Mouse (Mus musculus) hindbrain, embryonic 10.5 days (tissue): ENCODE results near the gene Fcrla. TPM values are rescaled to one million over a fixed set of nuclear protein-coding genes. Genes with fewer than 3 reads are reported as not detected.
A peak's percentile ranks its signal among the peaks of the same experiment; 100 is the strongest.

Experiments
- DNase-seq: peaks from one replicate; pipeline ENCODE4 v3.0.0-alpha.2; 2017; ENCODE audit warnings: low spot score
- H3K27ac ChIP-seq: fragments of 300-500 bp; sonication (generic); 2 replicates; pipeline ENCODE4 v1.5.1; 2016; ENCODE audit warnings: mild to moderate bottlenecking, moderate library complexity
- H3K27me3 ChIP-seq: fragments of 300-500 bp; sonication (generic); 2 replicates; pipeline ENCODE4 v1.6.1; 2016; ENCODE audit warnings: mild to moderate bottlenecking; ENCODE audit not compliant: poor library complexity, insufficient read depth, severe bottlenecking
- H3K36me3 ChIP-seq: fragments of 300-500 bp; sonication (generic); 2 replicates; pipeline ENCODE4 v1.6.1; 2016; ENCODE audit warnings: mild to moderate bottlenecking, moderate library complexity
- H3K4me1 ChIP-seq: fragments of 300-500 bp; sonication (generic); replicated peaks from 2 replicates; pipeline ENCODE4 v1.6.1; 2016; ENCODE audit warnings: mild to moderate bottlenecking
- H3K4me3 ChIP-seq: fragments of 300-500 bp; sonication (generic); 2 replicates; pipeline ENCODE4 v1.5.1; 2016; ENCODE audit warnings: mild to moderate bottlenecking, moderate library complexity
- H3K9me3 ChIP-seq: fragments of 300-500 bp; sonication (generic); 2 replicates; pipeline ENCODE4 v1.6.1; 2016; ENCODE audit warnings: mild to moderate bottlenecking, moderate library complexity
- WGBS: fragments of 180-500 bp; shearing (Covaris S2); methylation state at CpG from one replicate; pipeline ENCODE4 v1.1.7; 2016; 5-methylcytosine and 5-hydroxymethylcytosine counted together
- polyA plus RNA-seq: library from polyadenylated mRNA; unstranded; fragments of >200 nt; fragmentation: Nextera tagmentation; extraction: Ambion mirVana; gene quantifications from 2 replicates; pipeline ENCODE4 v1.2.1, GENCODE M21; 2016

Gene Fcrla
- polyA plus RNA-seq, 1 experiment from 2014 or later, result not detected

DNA sequence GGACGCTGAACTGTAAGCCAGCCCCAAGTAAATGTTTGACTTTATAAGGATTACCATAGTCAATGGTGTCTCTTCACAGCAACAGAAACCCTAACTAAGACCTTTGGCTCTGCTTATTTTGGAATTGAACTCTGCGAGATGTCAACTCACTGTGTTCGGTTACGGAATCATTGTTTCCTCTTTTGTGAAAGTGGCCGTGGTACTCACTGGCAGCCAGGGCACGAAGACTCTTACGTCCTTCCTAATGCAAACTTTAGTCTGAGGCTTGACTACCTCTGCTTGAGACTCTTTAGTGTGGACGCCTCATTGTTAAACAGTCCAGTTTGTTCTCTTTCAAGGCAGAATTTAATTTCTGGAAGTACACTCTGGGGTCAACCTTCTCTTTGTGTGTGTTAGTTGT, 8.1 kb downstream of the Fcrla start:
- Histone ChIP-seq H3K4me1 (no peaks in the 10 kb centered on the region), H3K27me3 (no peaks in the 10 kb centered on the region), H3K9me3 (no peaks in the 10 kb centered on the region), H3K4me3 (no peak overlapping the region), H3K36me3 (no peaks in the 10 kb centered on the region), H3K27ac (no peak overlapping the region)
- DNase-seq, result no peak
- WGBS, result 93% methylated on average over 8 of the region's 8 CpGs

DNA sequence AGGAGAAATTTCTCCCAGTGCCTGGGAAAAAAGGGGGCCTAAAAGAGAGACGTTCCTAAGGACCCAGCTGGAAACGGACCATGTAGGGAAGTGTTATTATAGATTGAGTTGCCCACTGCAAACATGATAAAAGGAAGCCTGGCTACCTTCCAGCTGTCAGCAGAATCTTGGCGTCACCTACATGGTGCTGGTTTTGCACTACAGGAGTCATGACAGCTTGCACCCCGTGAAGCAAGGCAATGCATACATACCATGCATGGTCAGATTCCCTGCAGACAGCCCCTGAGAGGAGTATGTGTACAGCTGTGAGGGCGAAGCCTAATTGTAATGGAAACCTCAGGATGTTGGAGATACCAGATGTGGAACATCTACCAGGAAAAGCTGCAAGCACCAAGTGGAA, 11.7 kb downstream of the Fcrla start:
- Histone ChIP-seq H3K9me3 (no peaks in the 10 kb centered on the region), H3K27me3 (peaks cover under 1% of the 10 kb centered on the region; the same call in 1 of the 2 replicates), H3K36me3 (no peaks in the 10 kb centered on the region), H3K4me3 (no peak overlapping the region), H3K4me1 (no peaks in the 10 kb centered on the region), H3K27ac (no peak overlapping the region)
- 85% methylated on average over 5 of the region's 5 CpGs for WGBS
- DNase-seq, result no peak

DNA sequence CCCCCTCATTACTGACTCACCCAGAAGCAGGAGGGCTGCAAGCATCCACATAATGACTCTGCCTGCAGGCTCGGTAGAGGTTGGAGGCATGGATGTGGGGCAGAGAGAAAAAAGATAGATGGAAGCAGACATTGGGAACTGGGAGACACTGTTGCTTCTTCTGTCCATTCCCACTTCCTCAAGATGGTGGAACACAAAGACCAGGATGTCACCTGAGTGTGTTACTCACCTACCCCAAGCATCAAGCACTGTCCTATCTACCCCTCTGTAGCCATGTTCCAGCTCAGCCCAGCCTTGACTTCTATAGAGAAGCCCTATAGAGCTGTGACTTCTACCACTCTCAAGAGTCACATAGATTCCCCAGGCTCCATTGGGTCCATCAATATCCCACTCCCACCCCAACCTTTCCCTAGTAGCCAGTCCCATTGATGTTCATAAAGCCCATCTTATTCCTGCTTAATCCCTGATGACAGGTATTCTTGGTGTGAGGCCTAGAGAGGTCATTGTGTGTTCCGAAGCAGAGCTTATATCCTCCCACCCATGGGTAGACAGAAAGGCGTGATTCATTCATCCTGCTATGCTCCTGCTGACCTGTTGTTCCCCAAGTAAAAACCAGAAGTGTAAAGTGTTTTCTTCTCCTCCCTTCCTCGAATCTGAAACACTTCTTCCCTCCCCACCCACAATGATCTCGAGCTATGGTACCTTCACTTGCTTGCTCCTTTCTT, 14.3 kb downstream of the Fcrla start, which contains the start of gene Fcrlb:
TSS of gene Fcrlb (minus strand) at position 51 of the 725 bp plus-strand sequence.
- Histone ChIP-seq H3K4me3 (no peak within 1 kb of the TSS), H3K27me3 (peaks cover 26% of the 10 kb centered on the region), H3K36me3 (no peaks in the 10 kb centered on the region), H3K27ac (no peak within 1 kb of the TSS), H3K4me1 (peaks cover 7% of the 10 kb centered on the region), H3K9me3 (no peaks in the 10 kb centered on the region)
- 78% methylated on average over 5 of the region's 5 CpGs for WGBS
- DNase-seq, result no peak

DNA sequence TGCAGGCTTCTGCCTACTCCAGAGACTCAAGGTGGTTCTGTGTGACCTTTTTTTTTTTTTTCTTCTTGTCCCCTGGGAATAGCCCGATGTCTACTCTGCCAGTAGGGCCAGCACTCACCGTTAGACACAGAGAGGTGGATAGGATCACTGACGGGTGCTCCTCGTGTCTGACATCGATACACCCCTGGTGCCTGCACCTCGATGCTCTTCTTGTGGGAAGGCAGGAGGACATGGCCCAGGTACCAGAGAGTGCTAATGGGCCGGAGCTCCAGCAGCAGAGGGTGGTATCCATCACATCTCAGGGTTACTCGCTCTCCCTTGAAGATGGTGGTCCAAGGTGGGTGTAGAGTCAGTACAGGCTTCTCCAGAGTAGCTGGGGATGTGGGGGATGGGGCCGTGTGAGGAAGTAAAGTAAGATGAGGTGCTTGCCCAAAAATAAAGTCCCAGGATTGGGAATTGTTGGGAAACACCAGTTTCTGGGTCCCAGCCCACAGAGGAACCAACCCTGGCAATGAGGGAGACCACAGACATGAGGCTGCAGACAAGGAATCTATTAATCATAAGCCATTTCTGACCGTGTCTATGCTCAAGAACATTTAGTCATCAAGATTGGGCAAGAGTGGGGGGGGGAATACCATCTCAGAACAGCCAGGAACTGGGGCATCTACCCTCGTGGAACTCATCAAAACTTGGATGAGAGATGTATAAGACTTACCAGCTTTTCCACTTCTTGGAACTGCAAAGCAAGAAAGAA, 15.3 kb downstream of the Fcrla start:
- Histone ChIP-seq H3K27ac (no peak overlapping the region), H3K36me3 (no peaks in the 10 kb centered on the region), H3K4me3 (no peak overlapping the region), H3K9me3 (no peaks in the 10 kb centered on the region), H3K27me3 (peaks cover 36% of the 10 kb centered on the region), H3K4me1 (peaks cover 17% of the 10 kb centered on the region)
- 84% methylated on average over 11 of the region's 11 CpGs for WGBS
- DNase-seq, result no peak

DNA sequence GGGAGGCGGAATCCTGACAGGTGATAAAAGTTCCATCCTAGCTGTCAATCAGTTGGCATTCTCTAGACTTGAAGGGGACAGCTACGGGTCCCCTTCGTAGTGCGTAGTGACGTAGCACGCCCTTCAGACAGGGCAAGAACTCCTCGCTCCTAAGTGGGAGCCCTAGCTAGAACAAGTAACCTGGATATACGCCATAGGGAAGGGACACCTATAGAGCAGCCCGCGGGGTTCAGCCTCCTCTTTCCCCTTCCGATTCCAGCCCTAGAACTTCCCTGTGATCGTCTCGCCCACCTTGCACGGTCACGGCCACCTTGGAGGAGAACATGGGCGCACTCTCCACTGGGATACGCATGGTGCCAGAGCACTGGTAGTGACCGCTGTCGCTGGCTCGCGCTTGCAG, 19.0 kb downstream of the Fcrla start:
- H3K4me3 ChIP-seq, result peak overlapping the region; percentile 69
- no peak overlapping the region for H3K27ac ChIP-seq
- no peaks in the 10 kb centered on the region for H3K9me3 ChIP-seq
- H3K4me1 ChIP-seq, result peaks cover 17% of the 10 kb centered on the region
- 4% methylated on average over 21 of the region's 21 CpGs for WGBS
- H3K27me3 ChIP-seq, result peaks cover 73% of the 10 kb centered on the region
- DNase-seq, result peak; percentile 40
- no peaks in the 10 kb centered on the region for H3K36me3 ChIP-seq

DNA sequence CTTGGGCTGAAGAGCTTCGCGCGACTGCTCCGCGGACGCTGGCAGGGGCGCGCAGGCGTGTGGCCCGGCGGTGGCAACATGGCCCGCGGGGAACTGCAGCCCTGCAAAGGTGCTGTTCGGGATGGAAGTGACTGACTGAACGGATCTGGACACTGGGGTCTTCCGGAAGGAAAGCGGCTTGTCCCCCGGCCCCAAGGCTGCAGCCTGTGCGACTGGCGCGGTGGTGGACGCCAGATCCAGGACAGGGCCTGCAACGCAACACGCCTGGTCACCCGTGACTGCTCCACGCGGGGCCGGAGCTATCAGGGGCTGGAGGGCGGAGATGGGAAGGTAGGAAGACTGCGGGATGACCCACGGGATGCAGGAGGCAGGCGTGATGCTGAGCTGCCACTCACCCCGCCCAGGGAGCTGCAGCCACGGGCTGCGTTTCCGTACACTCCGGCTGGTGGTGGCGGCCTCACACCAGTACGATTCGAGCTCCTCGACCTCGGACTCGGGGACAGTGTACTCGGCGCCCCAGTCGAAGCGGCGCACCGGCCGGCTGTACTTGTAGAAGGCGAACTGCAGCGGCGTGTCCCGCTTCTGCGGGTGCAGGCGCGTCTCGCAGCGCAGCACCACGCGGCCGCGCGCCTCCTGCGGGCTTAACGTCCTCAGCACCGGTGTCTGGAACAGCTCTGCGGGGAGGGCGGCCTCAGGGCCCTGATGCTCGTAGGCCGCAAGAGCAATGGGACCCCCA, 19.8 kb downstream of the Fcrla start:
- Histone ChIP-seq H3K36me3 (no peaks in the 10 kb centered on the region), H3K4me1 (peaks cover 17% of the 10 kb centered on the region), H3K9me3 (no peaks in the 10 kb centered on the region), H3K4me3 (peak overlapping the region; percentile 69), H3K27me3 (peaks cover 80% of the 10 kb centered on the region), H3K27ac (peak overlapping the region; percentile 69; the same call in 1 of the 2 replicates)
- WGBS, result under 1% methylated on average over 71 of the region's 71 CpGs
- DNase-seq, result peak; percentile 57

DNA sequence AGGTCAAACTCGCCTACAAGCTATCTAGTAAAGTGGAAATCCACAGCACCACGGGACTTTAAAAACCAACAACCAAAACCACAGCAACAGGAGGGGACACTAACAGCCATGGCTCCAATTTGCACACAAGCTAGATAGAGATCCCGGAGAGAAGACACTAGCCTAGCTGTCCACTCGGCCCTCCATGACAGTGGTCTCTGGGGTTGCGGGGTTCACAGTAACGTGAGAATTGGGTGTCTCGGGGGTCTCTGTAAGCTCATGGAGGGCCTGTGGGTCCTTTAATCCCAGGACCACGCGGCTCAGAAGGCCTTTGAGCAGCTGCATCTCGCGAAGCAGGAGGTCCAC, 20.3 kb downstream of the Fcrla start:
- peaks cover 17% of the 10 kb centered on the region for H3K4me1 ChIP-seq
- H3K27me3 ChIP-seq, result peaks cover 86% of the 10 kb centered on the region
- WGBS, result 19% methylated on average over 11 of the region's 11 CpGs
- no peaks in the 10 kb centered on the region for H3K9me3 ChIP-seq
- peak overlapping the region; percentile 69 for H3K4me3 ChIP-seq
- DNase-seq, result no peak
- no peaks in the 10 kb centered on the region for H3K36me3 ChIP-seq
- no peak overlapping the region for H3K27ac ChIP-seq

DNA sequence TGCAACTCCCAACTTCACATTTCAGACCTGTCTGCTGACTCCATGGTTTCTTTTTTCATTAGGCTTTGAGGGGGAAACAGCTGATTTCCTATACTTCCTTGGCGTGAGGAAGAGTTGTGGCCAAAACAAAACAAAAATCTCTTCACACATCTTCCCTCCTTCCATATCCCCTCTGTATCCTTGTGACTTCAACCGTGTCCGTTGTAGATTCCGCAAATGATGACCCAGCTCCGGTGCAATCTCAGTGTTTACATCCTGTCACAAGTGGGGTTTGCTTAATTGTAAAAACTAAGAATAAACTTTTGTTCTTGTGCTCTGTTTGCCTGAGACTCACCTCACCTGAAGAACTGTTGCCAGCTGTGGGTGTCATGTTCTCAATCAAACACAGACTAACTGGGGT, 23.9 kb downstream of the Fcrla start:
- DNase-seq, result no peak

DNA sequence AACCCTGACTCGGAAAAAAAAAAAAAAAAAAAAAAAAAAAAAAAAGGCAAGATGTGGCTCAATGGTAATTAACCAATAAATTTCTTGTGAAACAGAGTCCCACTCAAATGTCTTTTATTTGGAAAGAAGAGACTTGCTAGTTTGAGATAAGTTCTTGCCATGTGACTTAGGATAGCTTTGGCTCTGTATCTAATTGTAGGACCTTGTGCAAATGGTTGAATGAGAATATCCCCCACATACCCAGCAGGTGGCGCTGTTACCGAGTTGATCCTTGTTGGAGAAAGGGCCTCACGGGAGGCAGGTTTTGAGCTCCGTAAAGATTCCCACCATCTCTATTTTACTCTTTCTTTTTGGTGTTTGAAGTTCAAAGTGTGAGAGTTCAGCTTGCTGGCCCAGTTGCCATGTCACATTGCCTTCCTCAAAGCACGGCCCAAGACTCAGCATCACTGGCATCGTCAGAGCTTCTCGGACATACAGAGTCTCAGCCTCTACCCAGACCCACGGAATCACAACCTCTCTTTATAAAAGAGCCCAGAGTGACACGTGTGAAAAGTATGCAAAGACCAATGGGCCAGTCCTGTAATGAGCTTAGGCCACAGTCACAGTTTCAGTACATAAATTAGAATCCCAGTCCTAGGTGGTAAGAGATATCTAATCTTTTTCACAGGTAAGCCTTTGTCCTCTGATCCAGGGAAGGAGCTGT, 25.7 kb downstream of the Fcrla start:
- no peaks in the 10 kb centered on the region for H3K36me3 ChIP-seq
- H3K27ac ChIP-seq, result no peak overlapping the region
- H3K4me1 ChIP-seq, result no peaks in the 10 kb centered on the region; the same call in 1 of the 2 replicates
- no peaks in the 10 kb centered on the region for H3K9me3 ChIP-seq
- WGBS, result 35% methylated on average over 10 of the region's 10 CpGs
- H3K27me3 ChIP-seq, result peaks cover 49% of the 10 kb centered on the region
- H3K4me3 ChIP-seq, result peak overlapping the region; percentile 33; the same call in 1 of the 2 replicates
- peak; percentile 84 for DNase-seq

More for the DNA sequence above, 23.9 kb downstream of the Fcrla start:
- Histone ChIP-seq H3K27me3 (peaks cover 67% of the 10 kb centered on the region), H3K36me3 (no peaks in the 10 kb centered on the region), H3K4me1 (peaks cover 14% of the 10 kb centered on the region), H3K4me3 (no peak overlapping the region), H3K9me3 (no peaks in the 10 kb centered on the region), H3K27ac (no peak overlapping the region)
- 80% methylated on average over 5 of the region's 5 CpGs for WGBS

DNA sequence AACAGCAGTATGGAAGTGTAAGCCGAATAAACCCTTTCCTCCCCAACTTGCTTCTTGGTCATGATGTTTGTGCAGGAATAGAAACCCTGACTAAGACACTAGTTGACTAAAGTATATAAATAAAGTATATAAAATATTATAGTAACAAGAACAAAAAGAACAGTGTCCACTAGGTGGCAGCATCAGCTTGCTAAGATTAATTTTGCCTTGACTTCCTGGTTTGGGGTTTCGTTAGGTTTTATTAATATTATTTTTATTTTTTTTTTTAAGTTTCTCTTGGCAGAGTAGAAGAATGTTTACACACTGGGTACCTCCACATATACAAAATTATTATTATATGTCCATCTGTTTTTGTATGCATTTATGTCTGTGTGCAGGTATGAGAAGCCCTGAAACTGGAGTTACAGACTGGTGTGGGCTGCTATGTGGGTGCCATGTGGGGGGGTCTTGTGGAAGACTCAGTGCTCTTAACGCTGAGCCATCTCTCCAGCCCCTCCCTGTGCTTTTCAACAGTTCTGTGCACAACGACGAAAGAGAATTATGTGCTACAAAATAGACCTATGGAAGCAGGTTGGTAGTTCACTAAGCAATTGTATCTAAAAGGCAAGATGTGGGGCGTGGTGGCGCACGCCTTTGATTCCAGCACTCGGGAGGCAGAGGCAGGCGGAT, 26.4 kb downstream of the Fcrla start:
- Histone ChIP-seq H3K4me1 (no peaks in the 10 kb centered on the region; the same call in 1 of the 2 replicates), H3K36me3 (no peaks in the 10 kb centered on the region), H3K4me3 (no peak overlapping the region), H3K27me3 (peaks cover 41% of the 10 kb centered on the region), H3K27ac (no peak overlapping the region), H3K9me3 (no peaks in the 10 kb centered on the region)
- DNase-seq, result peak; percentile 6
- WGBS, result 38% methylated on average over 10 of the region's 10 CpGs

DNA sequence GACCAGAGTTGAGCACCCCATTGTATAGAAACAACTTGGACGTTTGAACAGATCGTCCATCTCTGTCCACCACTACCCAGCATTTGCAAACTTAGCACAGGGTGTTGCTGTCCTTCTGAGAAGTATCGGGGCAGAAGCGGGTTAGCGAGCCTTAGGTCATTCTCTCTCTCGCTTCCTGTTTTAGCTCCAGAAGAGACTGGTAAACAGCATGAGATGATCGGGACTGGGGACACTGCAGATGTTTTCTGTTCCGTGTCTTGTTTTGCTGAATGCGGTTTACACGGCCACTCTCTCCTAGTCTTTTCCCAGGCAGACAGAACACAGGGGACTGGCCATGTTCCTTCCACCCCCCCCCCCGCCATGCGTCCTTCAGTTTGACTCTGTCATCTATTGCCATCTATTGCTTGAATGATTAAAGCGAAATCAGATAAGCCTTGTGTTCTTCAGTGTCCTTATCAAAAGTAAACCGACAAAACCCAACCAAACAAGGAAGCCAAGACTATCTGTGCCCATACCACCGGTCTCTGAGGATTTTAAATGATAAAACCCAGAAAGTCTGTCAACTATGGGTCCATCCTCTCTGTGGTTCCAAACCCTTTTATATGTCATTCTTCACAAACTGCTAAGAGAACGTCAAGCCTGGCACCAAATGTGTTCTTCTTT, 28.8 kb downstream of the Fcrla start:
- Histone ChIP-seq H3K36me3 (no peaks in the 10 kb centered on the region), H3K9me3 (no peaks in the 10 kb centered on the region), H3K27ac (no peak overlapping the region), H3K4me3 (no peak overlapping the region), H3K27me3 (peaks cover 18% of the 10 kb centered on the region), H3K4me1 (no peaks in the 10 kb centered on the region; the same call in 1 of the 2 replicates)
- 80% methylated on average over 16 of the region's 16 CpGs for WGBS
- no peak for DNase-seq
